Mouse (Mus musculus) myocyte (in vitro differentiated cells): ENCODE results near the gene Cep83. TPM values are rescaled to one million over a fixed set of nuclear protein-coding genes. Genes with fewer than 3 reads are reported as not detected.

Source experiments
- H3K27me3 ChIP-seq: one replicate; pipeline ENCODE4 v1.6.1; 2011; ENCODE audit not compliant: control insufficient read depth, insufficient read depth, insufficient read length
- H3K36me3 ChIP-seq: one replicate; pipeline ENCODE4 v1.6.1; 2011; ENCODE audit not compliant: control insufficient read depth, insufficient read depth
- H3K4me2 ChIP-seq: one replicate; pipeline ENCODE4 v1.6.1; 2011; ENCODE audit warnings: low read depth, control low read depth
- H3K4me3 ChIP-seq: one replicate; pipeline ENCODE4 v1.5.1; 2011; ENCODE audit warnings: mild to moderate bottlenecking, control low read depth, moderate library complexity
- H3K79me2 ChIP-seq: one replicate; pipeline ENCODE4 v1.6.1; 2011; ENCODE audit not compliant: control insufficient read depth, insufficient read depth
- H3ac ChIP-seq: one replicate; pipeline ENCODE4 v1.6.1; 2011; ENCODE audit not compliant: control insufficient read depth, insufficient read length
- CEBPB ChIP-seq: IDR thresholded peaks from 2 replicates; pipeline ENCODE4 v1.6.1; 2011; ENCODE audit warnings: mild to moderate bottlenecking, moderate library complexity; ENCODE audit not compliant: poor library complexity, insufficient read depth, severe bottlenecking
- E2F4 ChIP-seq: IDR thresholded peaks from one replicate; pipeline ENCODE4 v1.6.1; 2011; ENCODE audit warnings: mild to moderate bottlenecking, control low read depth, moderate library complexity; ENCODE audit not compliant: insufficient read depth
- MAX ChIP-seq: IDR thresholded peaks from one replicate; pipeline ENCODE4 v1.6.1; 2011; ENCODE audit warnings: low read depth, mild to moderate bottlenecking, control low read depth
- MYOD1 ChIP-seq, 3 experiments: IDR thresholded peaks; one replicate each; pipeline ENCODE4 v1.6.1; 2011; ENCODE audit warnings: control low read depth in 2 of 3, low read depth in 2 of 3, mild to moderate bottlenecking in 2 of 3, moderate library complexity in 1 of 3; ENCODE audit not compliant: insufficient read length in 2 of 3, control insufficient read depth in 1 of 3
- MYOG ChIP-seq, 3 experiments: IDR thresholded peaks; one replicate each; pipeline ENCODE4 v1.6.1; 2011; ENCODE audit warnings: control low read depth in 2 of 3, low read depth in 2 of 3, mild to moderate bottlenecking in 2 of 3; ENCODE audit not compliant: insufficient read length in 2 of 3, control insufficient read depth in 1 of 3, insufficient read depth in 1 of 3
- POLR2A ChIP-seq: IDR thresholded peaks from one replicate; pipeline ENCODE4 v1.6.1; 2011; ENCODE audit warnings: low read depth, mild to moderate bottlenecking, control low read depth, moderate library complexity; ENCODE audit not compliant: insufficient read length
- POLR2AphosphoS2 ChIP-seq: IDR thresholded peaks from one replicate; pipeline ENCODE4 v1.6.1; 2011; ENCODE audit warnings: low read depth, control low read depth; ENCODE audit not compliant: insufficient read length
- REST ChIP-seq: IDR thresholded peaks from one replicate; pipeline ENCODE4 v1.6.1; 2011; ENCODE audit warnings: mild to moderate bottlenecking, control low read depth, moderate library complexity; ENCODE audit not compliant: insufficient read depth, insufficient read length
- SRF ChIP-seq: IDR thresholded peaks from one replicate; pipeline ENCODE4 v1.6.1; 2011; ENCODE audit warnings: low read depth; ENCODE audit not compliant: control insufficient read depth, insufficient read length
- TCF12 ChIP-seq: IDR thresholded peaks from one replicate; pipeline ENCODE4 v1.6.1; 2011; ENCODE audit warnings: mild to moderate bottlenecking, control low read depth; ENCODE audit not compliant: poor library complexity, insufficient read depth, severe bottlenecking
- TCF3 ChIP-seq: IDR thresholded peaks from one replicate; pipeline ENCODE4 v1.6.1; 2011; ENCODE audit warnings: low read depth, control low read depth; ENCODE audit not compliant: insufficient read length
- USF1 ChIP-seq: IDR thresholded peaks from one replicate; pipeline ENCODE4 v1.6.1; 2011; ENCODE audit warnings: low read depth, mild to moderate bottlenecking, control low read depth, moderate library complexity
- polyA plus RNA-seq: library from polyadenylated mRNA; unstranded; fragments of >200 nt; fragmentation: generic; extraction: Trizol; gene quantifications from one replicate; pipeline ENCODE4 v1.2.1, GENCODE M21; 2012; ENCODE audit warnings: missing spikeins

The Cep83 gene
- polyA plus RNA-seq, 1 experiment, result 6.4 TPM

GRCm38 (mm10) chr10:94818781-94819665, 130.6 kb downstream of the Cep83 start:
- no peak overlapping the region for H3K4me2 ChIP-seq
- no peak overlapping the region for H3K4me3 ChIP-seq
- H3K79me2 ChIP-seq, result no peaks in the 10 kb centered on the region
- no peaks in the 10 kb centered on the region for H3K36me3 ChIP-seq
- no peaks in the 10 kb centered on the region for H3K27me3 ChIP-seq
- TF ChIP-seq REST (no peak), E2F4 (no peak), MAX (no peak), POLR2A (no peak), USF1 (peak; percentile 39), MYOG (IDR thresholded peaks at IDR 0.05; ENCODE audit: control insufficient read depth in 1 of 3, insufficient read depth in 1 of 3, insufficient read length in 2 of 3, low read depth in 2 of 3) (peak in 1 of 3 experiments; percentile 11), TCF3 (no peak), MYOD1 (IDR thresholded peaks at IDR 0.05; ENCODE audit: control insufficient read depth in 1 of 3, insufficient read length in 2 of 3, low read depth in 2 of 3) (peak in 1 of 3 experiments; percentile 39)
- no peak overlapping the region for H3ac ChIP-seq

DNA sequence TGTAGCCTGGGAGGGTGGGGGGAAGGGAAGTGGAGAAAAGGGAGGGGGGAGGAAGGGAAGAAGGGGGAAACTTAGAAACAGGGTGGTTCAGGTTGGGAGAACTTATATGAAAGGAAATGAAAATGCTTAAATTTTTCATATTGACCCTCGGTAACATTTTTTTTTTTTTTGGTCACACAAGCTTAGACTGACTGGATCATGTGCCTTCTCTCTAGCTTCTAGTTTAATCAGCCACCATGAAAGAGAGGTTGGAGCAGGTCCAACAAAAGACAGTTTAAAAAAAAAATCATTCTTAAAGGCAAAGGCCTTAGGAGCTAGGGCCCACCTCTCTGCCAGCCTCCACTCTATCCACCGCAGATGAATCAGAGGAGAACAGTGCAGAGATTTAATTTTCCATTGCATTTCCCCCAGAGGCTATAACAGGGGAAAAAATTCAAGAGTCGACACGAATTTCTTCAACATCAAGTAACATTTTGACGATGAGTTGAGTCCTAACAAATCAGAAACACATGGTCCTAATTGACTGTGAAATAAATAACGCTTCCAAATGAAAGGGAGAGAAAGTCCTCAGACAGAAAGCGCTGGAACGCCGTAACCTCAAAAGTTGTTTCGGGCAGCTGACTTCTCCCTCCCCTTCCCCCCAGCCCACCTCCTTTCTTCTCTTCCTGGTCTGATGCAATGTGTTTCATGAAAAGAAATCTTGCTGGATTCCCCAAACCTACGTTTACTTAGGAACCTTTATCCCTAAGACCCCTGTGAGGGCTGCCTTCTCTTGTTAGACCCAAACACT, 135.7 kb downstream of the Cep83 start:
- H3ac ChIP-seq, result no peak overlapping the region
- no peak overlapping the region for H3K4me3 ChIP-seq
- H3K36me3 ChIP-seq, result no peaks in the 10 kb centered on the region
- H3K27me3 ChIP-seq, result no peaks in the 10 kb centered on the region
- H3K79me2 ChIP-seq, result no peaks in the 10 kb centered on the region
- no peak for TF ChIP-seq TCF3
- no peak for TF ChIP-seq MYOD1 (IDR thresholded peaks at IDR 0.05; ENCODE audit: control insufficient read depth in 1 of 3, insufficient read length in 2 of 3, low read depth in 2 of 3)
- no peak for TF ChIP-seq MYOG (IDR thresholded peaks at IDR 0.05; ENCODE audit: control insufficient read depth in 1 of 3, insufficient read depth in 1 of 3, insufficient read length in 2 of 3, low read depth in 2 of 3)
- no peak for TF ChIP-seq POLR2A
- TF ChIP-seq POLR2AphosphoS2, result no peak
- no peak for TF ChIP-seq REST
- TF ChIP-seq TCF12, result no peak
- TF ChIP-seq E2F4, result no peak
- no peak for TF ChIP-seq USF1
- no peak for TF ChIP-seq MAX
- no peak for TF ChIP-seq SRF
- TF ChIP-seq CEBPB, result no peak
- no peak overlapping the region for H3K4me2 ChIP-seq

- Histone ChIP-seq H3K27me3 (no peaks in the 10 kb centered on the region), H3ac (no peak overlapping the region), H3K4me3 (no peak overlapping the region), H3K79me2 (no peaks in the 10 kb centered on the region), H3K4me2 (no peak overlapping the region), H3K36me3 (no peaks in the 10 kb centered on the region)
- TF ChIP-seq POLR2AphosphoS2 (no peak), MAX (no peak), SRF (no peak), E2F4 (no peak), MYOG (IDR thresholded peaks at IDR 0.05; ENCODE audit: control insufficient read depth in 1 of 3, insufficient read depth in 1 of 3, insufficient read length in 2 of 3, low read depth in 2 of 3) (no peak), POLR2A (no peak), USF1 (no peak), REST (no peak), MYOD1 (IDR thresholded peaks at IDR 0.05; ENCODE audit: control insufficient read depth in 1 of 3, insufficient read length in 2 of 3, low read depth in 2 of 3) (no peak), TCF3 (no peak), TCF12 (no peak), CEBPB (no peak)
These were observed 137.5 kb downstream of the Cep83 start for GRCm38 (mm10) chr10:94825951-94826350.

GRCm38 (mm10) chr10:94826436-94826835, 138.0 kb downstream of the Cep83 start:
- no peak overlapping the region for H3ac ChIP-seq
- H3K79me2 ChIP-seq, result no peaks in the 10 kb centered on the region
- no peaks in the 10 kb centered on the region for H3K36me3 ChIP-seq
- no peaks in the 10 kb centered on the region for H3K27me3 ChIP-seq
- TF ChIP-seq SRF (no peak), POLR2A (no peak), USF1 (no peak), POLR2AphosphoS2 (no peak), MYOG (IDR thresholded peaks at IDR 0.05; ENCODE audit: control insufficient read depth in 1 of 3, insufficient read depth in 1 of 3, insufficient read length in 2 of 3, low read depth in 2 of 3) (no peak), MAX (no peak), TCF12 (no peak), MYOD1 (IDR thresholded peaks at IDR 0.05; ENCODE audit: control insufficient read depth in 1 of 3, insufficient read length in 2 of 3, low read depth in 2 of 3) (no peak), E2F4 (no peak), REST (no peak), TCF3 (no peak), CEBPB (no peak)
- H3K4me3 ChIP-seq, result no peak overlapping the region
- H3K4me2 ChIP-seq, result no peak overlapping the region
